27 mouse cellular contexts compared by ENCODE assay signal in genomic region chr19:48123777-48124176, GRCm38 (mm10).
DNase-seq lines count a peak whose midpoint lies in the region; ATAC-seq and TF ChIP-seq lines count a peak whose summit lies in the region.
"Had no signal": no experiment of that assay in that cellular context is flagged by ENCODE, and none has a peak within 500 bp of the region (broad histone marks: within the 10 kb centered on the region; RNA-seq: fewer than 3 reads in every experiment).

No protein-coding gene starts in this region.

- H3K9ac ChIP-seq in forebrain, embryonic 15.5 days (replicated peaks) = no peak overlapping the region
- H3K9ac ChIP-seq in hindbrain, embryonic 14.5 days = no peak overlapping the region
- H3K9ac ChIP-seq in hindbrain, postnatal 0 days (replicated peaks; ENCODE audit: low read length) = no peak overlapping the region
- H3K9ac ChIP-seq: embryonic facial prominence, embryonic 15.5 days; heart, embryonic 15.5 days; liver, embryonic 14.5 days; midbrain, embryonic 13.5 days had no signal

- no peaks in the 10 kb centered on the region for H3K27me3 ChIP-seq in forebrain, embryonic 15.5 days
- H3K27me3 ChIP-seq in forebrain, embryonic 10.5 days (ENCODE audit: poor library complexity, severe bottlenecking) = no peaks in the 10 kb centered on the region
- no peaks in the 10 kb centered on the region for H3K27me3 ChIP-seq in hindbrain, embryonic 14.5 days (ENCODE audit: control insufficient read depth, insufficient read depth, low read length)
- H3K27me3 ChIP-seq in hindbrain, postnatal 0 days (ENCODE audit: insufficient read depth, low read length) = no peaks in the 10 kb centered on the region
- H3K27me3 ChIP-seq: embryonic facial prominence, embryonic 15.5 days; heart, embryonic 15.5 days; midbrain, embryonic 13.5 days had no signal

- no peaks in the 10 kb centered on the region for H3K9me3 ChIP-seq in forebrain, embryonic 15.5 days
- no peaks in the 10 kb centered on the region for H3K9me3 ChIP-seq in forebrain, embryonic 10.5 days
- no peaks in the 10 kb centered on the region for H3K9me3 ChIP-seq in hindbrain, embryonic 14.5 days (ENCODE audit: control insufficient read depth, low read length)
- no peaks in the 10 kb centered on the region for H3K9me3 ChIP-seq in hindbrain, postnatal 0 days (ENCODE audit: low read length)
- H3K9me3 ChIP-seq: embryonic facial prominence, embryonic 10.5 days; embryonic facial prominence, embryonic 15.5 days; heart, embryonic 10.5 days; heart, embryonic 15.5 days; midbrain, embryonic 13.5 days had no signal

- 67% methylated on average over 4 of the region's 4 CpGs for WGBS in forebrain, embryonic 15.5 days
- 85% methylated on average over 4 of the region's 4 CpGs for WGBS in forebrain, embryonic 10.5 days
- WGBS in hindbrain, embryonic 14.5 days = 68% methylated on average over 4 of the region's 4 CpGs
- WGBS in hindbrain, postnatal 0 days = 74% methylated on average over 4 of the region's 4 CpGs

- ATAC-seq in forebrain, embryonic 15.5 days (replicated peaks) = no peak
- no peak for ATAC-seq in hindbrain, embryonic 14.5 days (ENCODE audit: low FRiP score)
- no peak for ATAC-seq in hindbrain, postnatal 0 days
- no peak for ATAC-seq in monocyte, adult 5-6 weeks (replicated peaks; ENCODE audit: insufficient number of reproducible peaks, low FRiP score, low TSS enrichment, poor library complexity, severe bottlenecking)
- ATAC-seq: intestine, postnatal 0 days; midbrain, embryonic 13.5 days had no signal

- H3K27ac ChIP-seq in forebrain, embryonic 15.5 days (replicated peaks) = 0 out of 2 replicates have a peak overlapping the region, but pooled peaks have one; percentile 7
- no peak overlapping the region for H3K27ac ChIP-seq in forebrain, embryonic 10.5 days
- H3K27ac ChIP-seq in hindbrain, embryonic 14.5 days = 0 out of 2 replicates have a peak overlapping the region, but pooled peaks have one; percentile 4
- H3K27ac ChIP-seq in hindbrain, postnatal 0 days = no peak overlapping the region
- H3K27ac ChIP-seq: embryonic facial prominence, embryonic 10.5 days; embryonic facial prominence, embryonic 15.5 days; heart, embryonic 10.5 days; heart, embryonic 15.5 days; liver, embryonic 14.5 days; macrophage; midbrain, embryonic 13.5 days had no signal

- H3K4me3 ChIP-seq in forebrain, embryonic 15.5 days = no peak overlapping the region
- no peak overlapping the region for H3K4me3 ChIP-seq in forebrain, embryonic 10.5 days
- no peak overlapping the region for H3K4me3 ChIP-seq in hindbrain, embryonic 14.5 days (replicated peaks; ENCODE audit: low read length)
- H3K4me3 ChIP-seq in hindbrain, postnatal 0 days (ENCODE audit: low read length) = no peak overlapping the region
- H3K4me3 ChIP-seq: embryonic facial prominence, embryonic 10.5 days; embryonic facial prominence, embryonic 15.5 days; heart, embryonic 10.5 days; heart, embryonic 15.5 days; midbrain, embryonic 13.5 days had no signal

- no peak overlapping the region for H3K4me2 ChIP-seq in forebrain, embryonic 15.5 days (replicated peaks)
- H3K4me2 ChIP-seq in hindbrain, embryonic 14.5 days (replicated peaks) = no peak overlapping the region
- H3K4me2 ChIP-seq in hindbrain, postnatal 0 days (ENCODE audit: low read depth, low read length) = no peak overlapping the region
- H3K4me2 ChIP-seq: embryonic facial prominence, embryonic 15.5 days; heart, embryonic 15.5 days; midbrain, embryonic 13.5 days had no signal

- no peaks in the 10 kb centered on the region for H3K36me3 ChIP-seq in forebrain, embryonic 15.5 days
- H3K36me3 ChIP-seq in forebrain, embryonic 10.5 days (replicated peaks) = no peaks in the 10 kb centered on the region
- H3K36me3 ChIP-seq in hindbrain, embryonic 14.5 days (replicated peaks; ENCODE audit: control insufficient read depth, insufficient read depth) = no peaks in the 10 kb centered on the region
- H3K36me3 ChIP-seq in hindbrain, postnatal 0 days (ENCODE audit: insufficient read depth, low read length) = no peaks in the 10 kb centered on the region
- H3K36me3 ChIP-seq: embryonic facial prominence, embryonic 10.5 days; embryonic facial prominence, embryonic 15.5 days; G1E; heart, embryonic 10.5 days; heart, embryonic 15.5 days; midbrain, embryonic 13.5 days had no signal

- intact Hi-C loops in left cerebral cortex, postnatal 25 days (cut with DNase I) = loop anchor here (1.0 kb wide), 1 partner anchor 25 kb away; no protein-coding TSS in a partner anchor
- intact Hi-C loops in left cerebral cortex, postnatal 10 days (cut with DNase I) = no loop called here

- no peak for DNase-seq in forebrain, embryonic 10.5 days (ENCODE audit: extremely low spot score, low spot score)
- DNase-seq in hindbrain, embryonic 14.5 days (ENCODE audit: low spot score) = no peak
- no peak for DNase-seq in hindbrain, postnatal 0 days (ENCODE audit: low spot score)
- DNase-seq in left cerebral cortex, postnatal 25 days (ENCODE audit: low spot score in 2 of 2) = peak; percentile 21 to 78
- DNase-seq in left cerebral cortex, postnatal 10 days (ENCODE audit: extremely low spot score in 1 of 2, low spot score in 2 of 2) = no peak
- DNase-seq in brain, adult 2 months (ENCODE audit: low read depth, low spot score) = peak; percentile 77
- DNase-seq: adrenal gland, adult 8-10 months; cerebellum, adult 8-10 months; cerebellum, postnatal 25 days; gastrocnemius, postnatal 25 days; heart, adult 11 months; kidney, adult 9 months; kidney, postnatal 14 days; liver; lung, adult 2 months; lung, postnatal 10 days had no signal

- TF ChIP-seq CTCF in hindbrain, postnatal 0 days (IDR thresholded peaks at IDR 0.05; ENCODE audit: low read depth) = no peak

- no peaks in the 10 kb centered on the region for H3K4me1 ChIP-seq in forebrain, embryonic 15.5 days
- no peaks in the 10 kb centered on the region for H3K4me1 ChIP-seq in forebrain, embryonic 10.5 days
- H3K4me1 ChIP-seq in hindbrain, embryonic 14.5 days (replicated peaks; ENCODE audit: control insufficient read depth, insufficient read depth, low read length) = peaks cover 3% of the 10 kb centered on the region; the same call in 1 of the 2 replicates
- H3K4me1 ChIP-seq in hindbrain, postnatal 0 days (ENCODE audit: insufficient read depth, low read length) = no peaks in the 10 kb centered on the region
- H3K4me1 ChIP-seq: embryonic facial prominence, embryonic 10.5 days; embryonic facial prominence, embryonic 15.5 days; heart, embryonic 10.5 days; heart, embryonic 15.5 days; midbrain, embryonic 13.5 days had no signal

Comparison
In these comparisons a context has a peak if more than half of its experiments do, and no peak if none do; other contexts are left out.
1. H3K27ac ChIP-seq: peak in forebrain, embryonic 15.5 days (single experiment) and hindbrain, embryonic 14.5 days (single experiment); none in forebrain, embryonic 10.5 days (single experiment) and hindbrain, postnatal 0 days (single experiment).
2. DNase-seq: peak in left cerebral cortex, postnatal 25 days (2 of 2) and brain, adult 2 months (single experiment); none in forebrain, embryonic 10.5 days (single experiment), hindbrain, embryonic 14.5 days (single experiment), hindbrain, postnatal 0 days (single experiment) and left cerebral cortex, postnatal 10 days (0 of 2).